Mouse (Mus musculus): ENCODE data around the gene Dap3. TPM values are rescaled to one million over a fixed set of nuclear protein-coding genes. Genes with fewer than 3 reads are reported as not detected.
A peak's percentile ranks its signal among the peaks of the same experiment; 100 is the strongest.

Dap3 gene
- polyA plus RNA-seq, 1 experiment from 2014 or later: 142 TPM

- no peaks in the 10 kb centered on the region for H3K4me1 ChIP-seq (replicated peaks)
- H3K27ac ChIP-seq: no peak overlapping the region
- no peak for DNase-seq (ENCODE audit: low spot score)
- no peaks in the 10 kb centered on the region for H3K9me3 ChIP-seq
- H3K36me3 ChIP-seq: peaks cover 77% of the 10 kb centered on the region
- 83% methylated on average over 3 of the region's 3 CpGs for WGBS
- H3K27me3 ChIP-seq (ENCODE audit: insufficient read depth, poor library complexity, severe bottlenecking): no peaks in the 10 kb centered on the region
- H3K4me3 ChIP-seq: no peak overlapping the region
Observed at GRCm38 (mm10) chr3:88939749-88940148, 11.2 kb downstream of the Dap3 start.

- DNase-seq (ENCODE audit: low spot score): no peak
- Histone ChIP-seq H3K27ac (no peak overlapping the region), H3K36me3 (peaks cover 84% of the 10 kb centered on the region), H3K27me3 (ENCODE audit: insufficient read depth, poor library complexity, severe bottlenecking) (no peaks in the 10 kb centered on the region), H3K4me1 (replicated peaks) (no peaks in the 10 kb centered on the region), H3K4me3 (no peak overlapping the region), H3K9me3 (no peaks in the 10 kb centered on the region)
- 92% methylated on average over 10 of the region's 10 CpGs for WGBS
Observed at GRCm38 (mm10) chr3:88939071-88939470, 11.9 kb downstream of the Dap3 start.

GRCm38 (mm10) chr3:88929501-88929900, 21.5 kb downstream of the Dap3 start:
- Histone ChIP-seq H3K9me3 (no peaks in the 10 kb centered on the region), H3K27ac (no peak overlapping the region), H3K36me3 (peaks cover 100% of the 10 kb centered on the region), H3K4me1 (replicated peaks) (no peaks in the 10 kb centered on the region), H3K4me3 (no peak overlapping the region), H3K27me3 (ENCODE audit: insufficient read depth, poor library complexity, severe bottlenecking) (no peaks in the 10 kb centered on the region)
- 88% methylated on average over 3 of the region's 3 CpGs for WGBS
- DNase-seq (ENCODE audit: low spot score): no peak

- 91% methylated on average over 2 of the region's 2 CpGs for WGBS
- no peaks in the 10 kb centered on the region for H3K4me1 ChIP-seq (replicated peaks)
- H3K27ac ChIP-seq: no peak overlapping the region
- no peak overlapping the region for H3K4me3 ChIP-seq
- no peaks in the 10 kb centered on the region for H3K27me3 ChIP-seq (ENCODE audit: insufficient read depth, poor library complexity, severe bottlenecking)
- peaks cover 100% of the 10 kb centered on the region for H3K36me3 ChIP-seq
- H3K9me3 ChIP-seq: peaks cover 6% of the 10 kb centered on the region; the same call in 1 of the 2 replicates
- DNase-seq (ENCODE audit: low spot score): no peak
Observed at GRCm38 (mm10) chr3:88925651-88926050, 25.3 kb downstream of the Dap3 start.

- Histone ChIP-seq H3K36me3 (peaks cover 94% of the 10 kb centered on the region), H3K4me3 (no peak overlapping the region), H3K27ac (no peak overlapping the region), H3K9me3 (peaks cover 6% of the 10 kb centered on the region; the same call in 1 of the 2 replicates), H3K27me3 (ENCODE audit: insufficient read depth, poor library complexity, severe bottlenecking) (no peaks in the 10 kb centered on the region), H3K4me1 (replicated peaks) (no peaks in the 10 kb centered on the region)
- no peak for DNase-seq (ENCODE audit: low spot score)
- 95% methylated on average over 8 of the region's 8 CpGs for WGBS
Observed at GRCm38 (mm10) chr3:88923989-88924591, 26.9 kb downstream of the Dap3 start.

GRCm38 (mm10) chr3:88921411-88921810, 29.6 kb downstream of the Dap3 start:
- 96% methylated on average over 9 of the region's 9 CpGs for WGBS
- no peak for DNase-seq (ENCODE audit: low spot score)
- peaks cover 6% of the 10 kb centered on the region; the same call in 1 of the 2 replicates for H3K9me3 ChIP-seq

GRCm38 (mm10) chr3:88918981-88919380, 32.0 kb downstream of the Dap3 start:
- H3K9me3 ChIP-seq: peaks cover 6% of the 10 kb centered on the region; the same call in 1 of the 2 replicates
- H3K27ac ChIP-seq: no peak overlapping the region
- H3K4me1 ChIP-seq (replicated peaks): peaks cover 7% of the 10 kb centered on the region
- no peak overlapping the region for H3K4me3 ChIP-seq
- no peak for DNase-seq (ENCODE audit: low spot score)
- no peaks in the 10 kb centered on the region for H3K27me3 ChIP-seq (ENCODE audit: insufficient read depth, poor library complexity, severe bottlenecking)
- WGBS: 87% methylated on average over 13 of the region's 13 CpGs
- H3K36me3 ChIP-seq: peaks cover 43% of the 10 kb centered on the region

More at GRCm38 (mm10) chr3:88921411-88921810, 29.6 kb downstream of the Dap3 start:
- Histone ChIP-seq H3K36me3 (peaks cover 67% of the 10 kb centered on the region), H3K27me3 (ENCODE audit: insufficient read depth, poor library complexity, severe bottlenecking) (no peaks in the 10 kb centered on the region), H3K27ac (no peak overlapping the region), H3K4me3 (no peak overlapping the region), H3K4me1 (replicated peaks) (no peaks in the 10 kb centered on the region)

GRCm38 (mm10) chr3:88914384-88914810, 36.6 kb downstream of the Dap3 start:
- Histone ChIP-seq H3K27ac (peak overlapping the region; percentile 93), H3K9me3 (no peaks in the 10 kb centered on the region), H3K4me1 (replicated peaks) (peaks cover 24% of the 10 kb centered on the region), H3K36me3 (peaks cover 35% of the 10 kb centered on the region), H3K27me3 (ENCODE audit: insufficient read depth, poor library complexity, severe bottlenecking) (no peaks in the 10 kb centered on the region), H3K4me3 (peak overlapping the region; percentile 83)
- WGBS: 34% methylated on average over 8 of the region's 8 CpGs
- no peak for DNase-seq (ENCODE audit: low spot score)

GRCm38 (mm10) chr3:88913511-88914383, 37.2 kb downstream of the Dap3 start, which contains the start of gene Msto1:
TSS of gene Msto1 (minus strand) at chr3:88913999.
- peak; percentile 91 for DNase-seq (ENCODE audit: low spot score)
- WGBS: under 1% methylated on average over 62 of the region's 62 CpGs
- Histone ChIP-seq H3K27ac (peak within 1 kb of the TSS; percentile 93), H3K4me1 (replicated peaks) (peaks cover 24% of the 10 kb centered on the region), H3K27me3 (ENCODE audit: insufficient read depth, poor library complexity, severe bottlenecking) (no peaks in the 10 kb centered on the region), H3K36me3 (peaks cover 42% of the 10 kb centered on the region), H3K4me3 (peak within 1 kb of the TSS; percentile 83), H3K9me3 (no peaks in the 10 kb centered on the region)

- Histone ChIP-seq H3K27me3 (ENCODE audit: insufficient read depth, poor library complexity, severe bottlenecking) (no peaks in the 10 kb centered on the region), H3K4me1 (replicated peaks) (peaks cover 24% of the 10 kb centered on the region), H3K27ac (no peak overlapping the region), H3K4me3 (peak overlapping the region; percentile 83; the same call in 1 of the 2 replicates), H3K36me3 (peaks cover 53% of the 10 kb centered on the region), H3K9me3 (no peaks in the 10 kb centered on the region)
- 91% methylated on average over 7 of the region's 7 CpGs for WGBS
- DNase-seq (ENCODE audit: low spot score): no peak
Observed at GRCm38 (mm10) chr3:88912585-88912984, 38.4 kb downstream of the Dap3 start.

- no peaks in the 10 kb centered on the region for H3K4me1 ChIP-seq (replicated peaks)
- H3K9me3 ChIP-seq: no peaks in the 10 kb centered on the region
- no peak for DNase-seq (ENCODE audit: low spot score)
- H3K36me3 ChIP-seq: peaks cover 100% of the 10 kb centered on the region
- H3K27me3 ChIP-seq (ENCODE audit: insufficient read depth, poor library complexity, severe bottlenecking): no peaks in the 10 kb centered on the region
- no peak overlapping the region for H3K27ac ChIP-seq
- WGBS: 90% methylated on average over 6 of the region's 6 CpGs
- H3K4me3 ChIP-seq: no peak overlapping the region
Observed at GRCm38 (mm10) chr3:88906393-88907159, 44.4 kb downstream of the Dap3 start.

GRCm38 (mm10) chr3:88905741-88906140, 45.2 kb downstream of the Dap3 start:
- Histone ChIP-seq H3K27me3 (ENCODE audit: insufficient read depth, poor library complexity, severe bottlenecking) (no peaks in the 10 kb centered on the region), H3K9me3 (no peaks in the 10 kb centered on the region), H3K36me3 (peaks cover 100% of the 10 kb centered on the region), H3K27ac (no peak overlapping the region), H3K4me3 (no peak overlapping the region), H3K4me1 (replicated peaks) (no peaks in the 10 kb centered on the region)
- no peak for DNase-seq (ENCODE audit: low spot score)
- 89% methylated on average over 2 of the region's 2 CpGs for WGBS

Data from hindbrain, embryonic 10.5 days (tissue).